ENCODE assay signal across 8 mouse cellular contexts in the genomic region with DNA sequence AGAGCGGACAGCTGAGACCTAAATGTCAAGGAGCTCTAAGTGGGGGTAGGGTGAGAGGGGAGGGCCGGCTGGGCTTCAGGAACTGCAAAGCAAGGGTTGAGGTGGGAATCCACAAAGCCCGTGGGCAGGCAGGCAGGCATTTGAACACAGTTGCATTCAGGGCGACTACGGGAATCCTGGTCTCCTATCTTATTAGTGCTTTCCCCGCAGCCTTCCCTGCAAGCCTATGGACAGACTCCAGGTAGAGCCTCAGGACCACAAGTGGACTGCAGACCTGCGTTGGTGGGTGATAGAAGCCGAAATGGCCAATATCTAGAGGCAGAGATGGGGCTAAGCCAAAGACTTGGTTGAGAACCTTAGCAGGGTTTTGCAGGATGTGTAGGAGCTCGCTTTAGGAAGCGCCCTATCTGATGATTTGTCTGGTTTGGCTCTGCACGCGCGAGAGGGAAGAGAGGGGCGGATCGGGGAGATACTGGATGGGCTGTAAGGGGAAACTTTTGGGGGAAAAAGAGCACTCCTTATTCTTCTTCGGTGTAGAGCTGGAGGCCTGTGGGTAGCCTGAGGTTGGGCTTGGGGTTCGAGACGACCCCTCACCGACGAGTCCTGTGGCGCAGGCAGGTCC. TPM values are rescaled to one million over a fixed set of nuclear protein-coding genes. Genes with fewer than 3 reads are reported as not detected.
A peak's percentile ranks its signal among the peaks of the same experiment; 100 is the strongest.
DNase-seq lines count a peak whose midpoint lies in the region; ATAC-seq and TF ChIP-seq lines count a peak whose summit lies in the region.

No protein-coding gene starts in this region.

- no peaks in the 10 kb centered on the region for H3K27me3 ChIP-seq in heart, embryonic 14.5 days (ENCODE audit: control insufficient read depth, insufficient read depth, low read length)
- H3K27me3 ChIP-seq in hindbrain, embryonic 14.5 days (ENCODE audit: control insufficient read depth, insufficient read depth, low read length) = peaks cover 18% of the 10 kb centered on the region
- H3K27me3 ChIP-seq in midbrain, embryonic 14.5 days (ENCODE audit: control insufficient read depth, insufficient read depth, low read length) = peaks cover 9% of the 10 kb centered on the region

- 36% methylated on average over 21 of the region's 21 CpGs for WGBS in heart, embryonic 14.5 days
- 40% methylated on average over 21 of the region's 21 CpGs for WGBS in bone marrow, adult 2 months
- WGBS in hindbrain, embryonic 14.5 days = 47% methylated on average over 21 of the region's 21 CpGs
- WGBS in midbrain, embryonic 14.5 days = 47% methylated on average over 21 of the region's 21 CpGs

- peak overlapping the region; percentile 92 for H3K4me2 ChIP-seq in heart, embryonic 14.5 days (ENCODE audit: low read length)
- H3K4me2 ChIP-seq in hindbrain, embryonic 14.5 days (replicated peaks) = peak overlapping the region; percentile 51
- H3K4me2 ChIP-seq in midbrain, embryonic 14.5 days (ENCODE audit: low read length) = peak overlapping the region; percentile 47

- H3K27ac ChIP-seq in heart, embryonic 14.5 days (replicated peaks in 1 of 2; ENCODE audit: control insufficient read depth in 1 of 2, insufficient read depth in 1 of 2, low read depth in 2 of 2, low read length in 2 of 2) = peak overlapping the region; percentile 55 to 78; a peak in 3 of 4 replicates
- peak overlapping the region; percentile 96 for H3K27ac ChIP-seq in bone marrow, adult 2 months (ENCODE audit: control insufficient read depth, insufficient read depth, low read depth, low read length, poor library complexity)
- no peak overlapping the region for H3K27ac ChIP-seq in hindbrain, embryonic 14.5 days
- no peak overlapping the region for H3K27ac ChIP-seq in midbrain, embryonic 14.5 days (replicated peaks; ENCODE audit: low read depth, low read length)

- no peak for ATAC-seq in heart, embryonic 14.5 days (ENCODE audit: insufficient number of reproducible peaks, insufficient read depth, low FRiP score, low read depth)
- no peak for ATAC-seq in hindbrain, embryonic 14.5 days (ENCODE audit: low FRiP score)
- ATAC-seq in midbrain, embryonic 14.5 days (ENCODE audit: low FRiP score, low TSS enrichment) = no peak

- intact Hi-C loops in heart, postnatal 25 days (cut with DNase I) = no loop called here

- TF ChIP-seq CTCF in bone marrow, adult 2 months (IDR thresholded peaks at IDR 0.05; ENCODE audit: control insufficient read depth, insufficient read depth, low read length) = no peak

- peaks cover 20 to 28% of the 10 kb centered on the region in 2 experiments for H3K4me1 ChIP-seq in heart, embryonic 14.5 days (ENCODE audit: control insufficient read depth in 2 of 2, insufficient read depth in 2 of 2, low read length in 2 of 2)
- H3K4me1 ChIP-seq in bone marrow, adult 2 months (ENCODE audit: control insufficient read depth, insufficient read depth, low read length) = peaks cover 6% of the 10 kb centered on the region; the same call in 1 of the 2 replicates
- H3K4me1 ChIP-seq in hindbrain, embryonic 14.5 days (replicated peaks; ENCODE audit: control insufficient read depth, insufficient read depth, low read length) = peaks cover 14% of the 10 kb centered on the region
- H3K4me1 ChIP-seq in midbrain, embryonic 14.5 days (ENCODE audit: control insufficient read depth, insufficient read depth, low read length) = peaks cover 14% of the 10 kb centered on the region

- peaks cover 15% of the 10 kb centered on the region for H3K36me3 ChIP-seq in heart, embryonic 14.5 days (ENCODE audit: control insufficient read depth, insufficient read depth, low read length)
- H3K36me3 ChIP-seq in hindbrain, embryonic 14.5 days (replicated peaks; ENCODE audit: control insufficient read depth, insufficient read depth) = peaks cover 3% of the 10 kb centered on the region; the same call in 1 of the 2 replicates
- peaks cover 4% of the 10 kb centered on the region; the same call in 1 of the 2 replicates for H3K36me3 ChIP-seq in midbrain, embryonic 14.5 days (ENCODE audit: control insufficient read depth, insufficient read depth, low read length)

- TF ChIP-seq POLR2A in bone marrow, adult 2 months (IDR thresholded peaks at IDR 0.05; ENCODE audit: borderline replicate concordance, control insufficient read depth, low read depth, low read length) = no peak

- no peaks in the 10 kb centered on the region for H3K9me3 ChIP-seq in heart, embryonic 14.5 days (ENCODE audit: control insufficient read depth, low read length)
- H3K9me3 ChIP-seq in hindbrain, embryonic 14.5 days (ENCODE audit: control insufficient read depth, low read length) = no peaks in the 10 kb centered on the region
- no peaks in the 10 kb centered on the region for H3K9me3 ChIP-seq in midbrain, embryonic 14.5 days (ENCODE audit: control insufficient read depth, low read length)

- peak overlapping the region; percentile 83 for H3K9ac ChIP-seq in heart, embryonic 14.5 days (ENCODE audit: low read length)
- peak overlapping the region; percentile 50 for H3K9ac ChIP-seq in hindbrain, embryonic 14.5 days
- no peak overlapping the region for H3K9ac ChIP-seq in midbrain, embryonic 14.5 days (replicated peaks; ENCODE audit: low read length)

- no peak for DNase-seq in heart, postnatal 25 days (ENCODE audit: low spot score)
- DNase-seq in hindbrain, embryonic 14.5 days (ENCODE audit: low spot score) = no peak
- no peak for DNase-seq in midbrain, embryonic 14.5 days
- no peak for DNase-seq in right cerebral cortex, postnatal 4 days
- DNase-seq in right cerebral cortex, postnatal 14 days = no peak
- no peak for DNase-seq in cerebellum, adult 11-12 months

- H3K4me3 ChIP-seq in heart, embryonic 14.5 days (ENCODE audit: control insufficient read depth in 1 of 2, insufficient read depth in 1 of 2, low read depth in 1 of 2, low read length in 2 of 2) = peak overlapping the region; percentile 52 to 54
- H3K4me3 ChIP-seq in bone marrow, adult 2 months (replicated peaks; ENCODE audit: control insufficient read depth, low read depth, low read length) = peak overlapping the region; percentile 66
- H3K4me3 ChIP-seq in hindbrain, embryonic 14.5 days (replicated peaks; ENCODE audit: low read length) = peak overlapping the region; percentile 24
- H3K4me3 ChIP-seq in midbrain, embryonic 14.5 days (replicated peaks; ENCODE audit: low read depth, low read length) = peak overlapping the region; percentile 21

RNA-seq across cellular contexts. Expression of gene Smdt1, which starts 1.8 kb away (rescaled TPM):
- polyA plus RNA-seq in heart, embryonic 14.5 days (2014; fragmentation: Nextera tagmentation; extraction: Ambion mirVana) = 365 and 384 TPM in 2 replicates
- 100 to 1,000 TPM; 203 to 204 TPM for total RNA-seq in heart, postnatal 25 days (2021)
- 121 and 216 TPM in 2 replicates for polyA plus RNA-seq in bone marrow, adult 2 months (2011; ENCODE audit: insufficient read depth, insufficient read length, low replicate concordance, missing spikeins)
- 349 and 367 TPM in 2 replicates for polyA plus RNA-seq in hindbrain, embryonic 14.5 days (2014; fragmentation: Nextera tagmentation; extraction: Ambion mirVana)
- 286 and 365 TPM in 2 replicates for polyA plus RNA-seq in midbrain, embryonic 14.5 days (2014; fragmentation: Nextera tagmentation; extraction: Ambion mirVana)

RNA-seq across cellular contexts. Expression of gene Pheta2, which starts 1.8 kb away (rescaled TPM):
- polyA plus RNA-seq in heart, embryonic 14.5 days (2014; fragmentation: Nextera tagmentation; extraction: Ambion mirVana) = 7.3 and 7.5 TPM in 2 replicates
- total RNA-seq in heart, postnatal 25 days (2021) = 1 to 10 TPM in 1 of 2 experiments, under 1 TPM in 1; 0.70 to 1.4 TPM
- polyA plus RNA-seq in bone marrow, adult 2 months (2011; ENCODE audit: insufficient read depth, insufficient read length, low replicate concordance, missing spikeins) = 22.5 and 34.5 TPM in 2 replicates
- 1.5 and 1.8 TPM in 2 replicates for polyA plus RNA-seq in hindbrain, embryonic 14.5 days (2014; fragmentation: Nextera tagmentation; extraction: Ambion mirVana)
- polyA plus RNA-seq in midbrain, embryonic 14.5 days (2014; fragmentation: Nextera tagmentation; extraction: Ambion mirVana) = 0.85 and 1.3 TPM in 2 replicates

RNA-seq across cellular contexts. Expression of gene Naga, which starts 1.8 kb away (rescaled TPM):
- polyA plus RNA-seq in heart, embryonic 14.5 days (2014; fragmentation: Nextera tagmentation; extraction: Ambion mirVana) = 47.4 and 48.7 TPM in 2 replicates
- total RNA-seq in heart, postnatal 25 days (2021) = 10 to 100 TPM; 32.0 to 33.3 TPM
- 35.6 and 49.3 TPM in 2 replicates for polyA plus RNA-seq in bone marrow, adult 2 months (2011; ENCODE audit: insufficient read depth, insufficient read length, low replicate concordance, missing spikeins)
- polyA plus RNA-seq in hindbrain, embryonic 14.5 days (2014; fragmentation: Nextera tagmentation; extraction: Ambion mirVana) = 32.1 and 38.7 TPM in 2 replicates
- polyA plus RNA-seq in midbrain, embryonic 14.5 days (2014; fragmentation: Nextera tagmentation; extraction: Ambion mirVana) = 23.0 and 27.3 TPM in 2 replicates

RNA-seq across cellular contexts. Expression of gene Ndufa6, which starts 13.6 kb away (rescaled TPM):
- polyA plus RNA-seq in heart, embryonic 14.5 days (2014; fragmentation: Nextera tagmentation; extraction: Ambion mirVana) = 667 and 735 TPM in 2 replicates
- 100 to 1,000 TPM; 683 to 734 TPM for total RNA-seq in heart, postnatal 25 days (2021)
- polyA plus RNA-seq in bone marrow, adult 2 months (2011; ENCODE audit: insufficient read depth, insufficient read length, low replicate concordance, missing spikeins) = 120 and 208 TPM in 2 replicates
- polyA plus RNA-seq in hindbrain, embryonic 14.5 days (2014; fragmentation: Nextera tagmentation; extraction: Ambion mirVana) = 383 and 445 TPM in 2 replicates
- 375 and 469 TPM in 2 replicates for polyA plus RNA-seq in midbrain, embryonic 14.5 days (2014; fragmentation: Nextera tagmentation; extraction: Ambion mirVana)

RNA-seq across cellular contexts. Expression of gene Cyp2d22, which starts 39.5 kb away (rescaled TPM):
- 8.6 and 9.2 TPM in 2 replicates for polyA plus RNA-seq in heart, embryonic 14.5 days (2014; fragmentation: Nextera tagmentation; extraction: Ambion mirVana)
- total RNA-seq in heart, postnatal 25 days (2021) = 10 to 100 TPM; 21.5 to 25.4 TPM
- 5.2 and 7.2 TPM in 2 replicates for polyA plus RNA-seq in bone marrow, adult 2 months (2011; ENCODE audit: insufficient read depth, insufficient read length, low replicate concordance, missing spikeins)
- 2.3 and 2.5 TPM in 2 replicates for polyA plus RNA-seq in hindbrain, embryonic 14.5 days (2014; fragmentation: Nextera tagmentation; extraction: Ambion mirVana)
- 0.76 and 2.1 TPM in 2 replicates for polyA plus RNA-seq in midbrain, embryonic 14.5 days (2014; fragmentation: Nextera tagmentation; extraction: Ambion mirVana)

Comparison
In these comparisons a context has a peak if more than half of its experiments do, and no peak if none do; other contexts are left out.
1. H3K27ac ChIP-seq: peak in heart, embryonic 14.5 days (2 of 2) and bone marrow, adult 2 months (single experiment); none in hindbrain, embryonic 14.5 days (single experiment) and midbrain, embryonic 14.5 days (single experiment).
2. Peak in every context shown above with its lines, with median percentiles within 50 percentile points of each other: H3K4me2 ChIP-seq and H3K4me3 ChIP-seq.